Mouse (Mus musculus): Measurements from ENCODE around the gene Rnf17. TPM values are rescaled to one million over a fixed set of nuclear protein-coding genes. Genes with fewer than 3 reads are reported as not detected.
A peak's percentile ranks its signal among the peaks of the same experiment; 100 is the strongest.

Gene Rnf17
- polyA plus RNA-seq, 1 experiment from 2014 or later = 2.1 TPM

DNA sequence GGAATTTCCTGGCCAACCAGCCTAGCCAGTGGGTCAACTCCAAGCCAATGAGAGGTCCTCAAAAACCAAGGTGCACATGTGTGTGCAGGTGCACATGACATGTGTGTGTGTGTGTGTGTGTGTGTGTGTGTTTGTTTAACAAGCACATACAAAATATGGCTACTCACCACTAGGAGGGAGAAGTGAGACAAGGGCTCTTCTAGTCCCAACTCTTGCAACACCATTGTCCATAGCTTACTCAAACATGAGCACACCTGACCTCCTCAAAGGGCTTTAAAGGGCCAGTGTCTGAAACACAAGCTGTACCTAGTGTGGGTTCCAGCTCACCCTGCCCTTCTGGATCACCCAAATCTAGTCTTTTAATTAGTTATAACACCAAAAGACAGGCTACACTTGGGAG lies 24.6 kb upstream of the Rnf17 start:
- ATAC-seq (replicated peaks; ENCODE audit: insufficient number of reproducible peaks, insufficient read depth, low FRiP score, low read depth) = no peak
- Histone ChIP-seq H3K9me3 (replicated peaks) (no peaks in the 10 kb centered on the region), H3K27me3 (no peaks in the 10 kb centered on the region), H3K4me2 (no peak overlapping the region), H3K36me3 (no peaks in the 10 kb centered on the region), H3K4me3 (no peak overlapping the region), H3K4me1 (replicated peaks) (0 out of 2 replicates have a peak, but pooled peaks cover 4% of the 10 kb centered on the region), H3K9ac (no peak overlapping the region), H3K27ac (no peak overlapping the region)

- Histone ChIP-seq H3K9me3 (replicated peaks) (no peaks in the 10 kb centered on the region), H3K4me3 (no peak overlapping the region), H3K9ac (no peak overlapping the region), H3K4me1 (replicated peaks) (0 out of 2 replicates have a peak, but pooled peaks cover 4% of the 10 kb centered on the region), H3K27ac (no peak overlapping the region), H3K27me3 (no peaks in the 10 kb centered on the region), H3K4me2 (no peak overlapping the region), H3K36me3 (no peaks in the 10 kb centered on the region)
- no peak for ATAC-seq (replicated peaks; ENCODE audit: insufficient number of reproducible peaks, insufficient read depth, low FRiP score, low read depth)
- WGBS = 40% methylated on average over 9 of the region's 9 CpGs
Measured at GRCm38 (mm10) chr14:56379336-56379735, 23.0 kb upstream of the Rnf17 start.

- no peaks in the 10 kb centered on the region for H3K27me3 ChIP-seq
- no peak overlapping the region for H3K4me3 ChIP-seq
- H3K4me2 ChIP-seq = no peak overlapping the region
- H3K4me1 ChIP-seq (replicated peaks) = 0 out of 2 replicates have a peak, but pooled peaks cover 4% of the 10 kb centered on the region
- H3K9me3 ChIP-seq (replicated peaks) = no peaks in the 10 kb centered on the region
- 88% methylated on average over 4 of the region's 4 CpGs for WGBS
- H3K27ac ChIP-seq = no peak overlapping the region
- no peaks in the 10 kb centered on the region for H3K36me3 ChIP-seq
- H3K9ac ChIP-seq = no peak overlapping the region
- ATAC-seq (replicated peaks; ENCODE audit: insufficient number of reproducible peaks, insufficient read depth, low FRiP score, low read depth) = no peak
Measured at GRCm38 (mm10) chr14:56382366-56382765, 20.0 kb upstream of the Rnf17 start.

GRCm38 (mm10) chr14:56390247-56390646 lies 12.1 kb upstream of the Rnf17 start:
- H3K9ac ChIP-seq = no peak overlapping the region
- WGBS = 60% methylated on average over 3 of the region's 3 CpGs
- H3K9me3 ChIP-seq (replicated peaks) = no peaks in the 10 kb centered on the region
- H3K36me3 ChIP-seq = no peaks in the 10 kb centered on the region
- no peaks in the 10 kb centered on the region for H3K27me3 ChIP-seq
- ATAC-seq (replicated peaks; ENCODE audit: insufficient number of reproducible peaks, insufficient read depth, low FRiP score, low read depth) = no peak
- H3K4me1 ChIP-seq (replicated peaks) = peaks cover 7% of the 10 kb centered on the region; the same call in 1 of the 2 replicates
- H3K4me3 ChIP-seq = no peak overlapping the region
- no peak overlapping the region for H3K4me2 ChIP-seq
- no peak overlapping the region for H3K27ac ChIP-seq

DNA sequence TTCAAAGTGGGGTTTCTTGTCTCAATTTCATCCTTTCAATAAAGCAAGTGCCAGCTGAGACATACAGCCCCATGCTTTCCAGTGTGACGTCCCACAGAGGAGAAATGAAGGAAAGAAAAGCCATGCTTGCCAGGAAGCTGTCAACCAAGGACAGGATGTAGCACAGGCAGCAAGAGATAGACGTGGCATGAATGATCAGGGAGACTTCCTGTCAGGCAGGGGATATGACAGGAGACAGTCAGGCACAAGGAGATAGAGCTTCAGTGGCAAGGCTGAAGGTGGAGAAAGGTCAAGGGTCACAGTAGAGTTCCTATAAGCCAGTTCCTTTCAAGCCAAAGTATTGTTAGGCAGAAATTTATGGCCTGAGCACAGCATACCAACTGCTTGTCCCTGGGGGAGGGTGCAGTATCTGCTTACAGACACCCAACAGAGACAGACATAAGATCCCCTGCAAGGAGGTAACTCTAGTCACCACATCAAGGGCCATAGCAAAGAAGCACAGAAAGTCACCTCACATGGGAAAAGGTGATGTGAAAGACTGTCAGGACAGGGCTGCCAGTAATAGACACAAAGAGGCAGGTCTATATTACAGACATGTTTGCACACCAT lies 8.6 kb upstream of the Rnf17 start:
- Histone ChIP-seq H3K9ac (no peak overlapping the region), H3K36me3 (no peaks in the 10 kb centered on the region), H3K4me2 (no peak overlapping the region), H3K27ac (no peak overlapping the region), H3K4me3 (no peak overlapping the region), H3K27me3 (no peaks in the 10 kb centered on the region), H3K9me3 (replicated peaks) (no peaks in the 10 kb centered on the region), H3K4me1 (replicated peaks) (peaks cover 7% of the 10 kb centered on the region; the same call in 1 of the 2 replicates)
- 8% methylated on average over 2 of the region's 2 CpGs for WGBS
- no peak for ATAC-seq (replicated peaks; ENCODE audit: insufficient number of reproducible peaks, insufficient read depth, low FRiP score, low read depth)

GRCm38 (mm10) chr14:56398001-56398400 lies 4.4 kb upstream of the Rnf17 start:
- Histone ChIP-seq H3K27me3 (no peaks in the 10 kb centered on the region), H3K27ac (no peak overlapping the region), H3K4me3 (no peak overlapping the region), H3K36me3 (no peaks in the 10 kb centered on the region), H3K9me3 (replicated peaks) (no peaks in the 10 kb centered on the region), H3K4me2 (no peak overlapping the region), H3K9ac (no peak overlapping the region), H3K4me1 (replicated peaks) (peaks cover 7% of the 10 kb centered on the region; the same call in 1 of the 2 replicates)
- ATAC-seq (replicated peaks; ENCODE audit: insufficient number of reproducible peaks, insufficient read depth, low FRiP score, low read depth) = no peak

DNA sequence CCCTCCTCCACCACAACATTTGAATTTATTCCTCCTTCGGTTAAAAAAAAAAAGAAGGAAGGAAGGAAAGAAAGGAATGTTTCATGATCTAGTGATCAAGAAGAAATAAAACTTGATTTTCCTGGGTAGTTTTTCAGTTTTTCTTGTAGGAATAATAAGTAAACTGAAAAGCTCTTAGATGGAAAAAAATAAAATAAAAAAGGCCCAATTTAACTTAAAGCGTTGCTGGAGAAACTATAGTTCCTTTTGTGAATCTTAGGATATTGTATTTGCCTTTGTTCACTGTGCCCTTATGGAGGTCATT lies 643 bp downstream of the Rnf17 start:
- H3K4me2 ChIP-seq = 0 out of 2 replicates have a peak overlapping the region, but pooled peaks have one; percentile 42
- 90% methylated on average over 2 of the region's 2 CpGs for WGBS
- no peaks in the 10 kb centered on the region for H3K4me1 ChIP-seq (replicated peaks)
- H3K36me3 ChIP-seq = no peaks in the 10 kb centered on the region
- no peak overlapping the region for H3K9ac ChIP-seq
- H3K4me3 ChIP-seq = no peak overlapping the region
- no peak for ATAC-seq (replicated peaks; ENCODE audit: insufficient number of reproducible peaks, insufficient read depth, low FRiP score, low read depth)
- H3K9me3 ChIP-seq (replicated peaks) = no peaks in the 10 kb centered on the region
- no peaks in the 10 kb centered on the region for H3K27me3 ChIP-seq
- H3K27ac ChIP-seq = no peak overlapping the region

DNA sequence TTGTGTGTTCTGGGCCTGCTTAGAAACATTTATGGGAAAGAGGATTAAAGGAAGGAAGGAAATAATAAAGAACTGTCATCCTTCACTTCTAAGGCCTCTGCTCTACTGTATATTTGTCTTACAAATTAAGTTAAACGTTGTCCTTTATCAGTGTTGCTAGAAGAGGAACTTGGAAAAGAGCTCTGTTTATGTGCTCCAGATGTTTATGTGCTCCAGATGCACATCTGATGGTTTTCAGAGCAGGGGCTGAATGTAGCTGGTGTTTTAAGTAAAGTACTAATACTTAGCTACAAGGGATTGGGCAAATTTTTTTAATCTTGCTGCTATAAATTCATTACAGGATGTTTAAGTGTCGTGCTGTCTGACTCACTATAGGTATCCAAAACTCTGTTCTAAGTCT lies 59.7 kb downstream of the Rnf17 start:
- no peak overlapping the region for H3K4me3 ChIP-seq
- H3K4me1 ChIP-seq (replicated peaks) = no peaks in the 10 kb centered on the region
- WGBS = 44% methylated on average over 2 of the region's 2 CpGs
- H3K36me3 ChIP-seq = no peaks in the 10 kb centered on the region
- no peaks in the 10 kb centered on the region for H3K27me3 ChIP-seq
- H3K27ac ChIP-seq = no peak overlapping the region
- no peak overlapping the region for H3K9ac ChIP-seq
- no peaks in the 10 kb centered on the region for H3K9me3 ChIP-seq (replicated peaks)
- ATAC-seq (replicated peaks; ENCODE audit: insufficient number of reproducible peaks, insufficient read depth, low FRiP score, low read depth) = no peak
- no peak overlapping the region for H3K4me2 ChIP-seq

DNA sequence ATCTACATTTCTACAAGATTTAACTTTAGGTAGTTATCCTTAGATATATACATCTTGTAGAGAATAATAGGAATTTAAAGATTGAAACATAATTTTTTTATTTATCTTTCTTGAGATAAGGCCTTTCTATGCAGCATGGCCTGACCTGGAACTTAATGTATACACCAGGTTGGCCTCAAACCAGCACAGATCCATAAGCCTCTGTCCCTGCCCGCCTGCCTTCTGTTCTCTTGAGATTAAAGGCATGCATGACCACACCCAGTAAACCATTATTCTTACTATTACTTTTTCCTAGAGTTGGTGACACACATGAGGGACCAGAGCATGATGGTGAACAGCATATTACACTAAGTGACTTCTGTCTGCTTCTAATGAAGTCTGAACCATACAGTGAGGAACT lies 60.3 kb downstream of the Rnf17 start:
- no peak overlapping the region for H3K4me2 ChIP-seq
- H3K9ac ChIP-seq = no peak overlapping the region
- no peak for ATAC-seq (replicated peaks; ENCODE audit: insufficient number of reproducible peaks, insufficient read depth, low FRiP score, low read depth)
- no peaks in the 10 kb centered on the region for H3K36me3 ChIP-seq
- no peak overlapping the region for H3K4me3 ChIP-seq
- H3K9me3 ChIP-seq (replicated peaks) = no peaks in the 10 kb centered on the region
- no peak overlapping the region for H3K27ac ChIP-seq
- H3K27me3 ChIP-seq = no peaks in the 10 kb centered on the region
- 57% methylated on average over 1 of the region's 1 CpGs for WGBS
- no peaks in the 10 kb centered on the region for H3K4me1 ChIP-seq (replicated peaks)

GRCm38 (mm10) chr14:56468145-56468544 lies 65.8 kb downstream of the Rnf17 start:
- Histone ChIP-seq H3K27ac (no peak overlapping the region), H3K9me3 (replicated peaks) (no peaks in the 10 kb centered on the region), H3K9ac (no peak overlapping the region), H3K27me3 (no peaks in the 10 kb centered on the region), H3K4me3 (no peak overlapping the region), H3K4me1 (replicated peaks) (no peaks in the 10 kb centered on the region), H3K4me2 (no peak overlapping the region), H3K36me3 (no peaks in the 10 kb centered on the region)
- no peak for ATAC-seq (replicated peaks; ENCODE audit: insufficient number of reproducible peaks, insufficient read depth, low FRiP score, low read depth)
- 29% methylated on average over 1 of the region's 1 CpGs for WGBS

DNA sequence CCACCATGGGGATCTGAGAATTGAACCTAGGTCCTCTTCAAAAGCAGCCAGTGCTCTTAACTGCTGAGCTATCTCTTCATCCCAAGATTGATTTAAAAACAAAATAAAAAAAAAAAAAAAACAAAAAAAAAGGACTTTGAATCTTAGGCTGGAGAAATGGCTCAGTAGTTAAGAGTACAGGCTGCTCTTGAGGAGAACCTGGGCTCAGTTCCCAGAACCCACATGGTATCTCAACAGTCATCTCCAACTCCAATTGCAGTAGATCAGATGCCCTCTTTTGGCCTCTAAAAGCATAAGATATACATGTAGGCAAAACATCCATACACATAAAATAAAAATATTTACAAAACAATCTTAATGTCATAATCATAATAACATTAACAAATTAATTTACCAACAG lies 87.4 kb downstream of the Rnf17 start:
- Histone ChIP-seq H3K4me2 (no peak overlapping the region), H3K4me1 (replicated peaks) (no peaks in the 10 kb centered on the region), H3K4me3 (no peak overlapping the region), H3K9me3 (replicated peaks) (no peaks in the 10 kb centered on the region), H3K9ac (no peak overlapping the region), H3K36me3 (no peaks in the 10 kb centered on the region), H3K27me3 (no peaks in the 10 kb centered on the region), H3K27ac (no peak overlapping the region)
- ATAC-seq (replicated peaks; ENCODE audit: insufficient number of reproducible peaks, insufficient read depth, low FRiP score, low read depth) = no peak

- Histone ChIP-seq H3K4me3 (no peak overlapping the region), H3K9ac (no peak overlapping the region), H3K9me3 (replicated peaks) (no peaks in the 10 kb centered on the region), H3K27me3 (no peaks in the 10 kb centered on the region), H3K36me3 (no peaks in the 10 kb centered on the region), H3K4me1 (replicated peaks) (no peaks in the 10 kb centered on the region), H3K27ac (no peak overlapping the region), H3K4me2 (no peak overlapping the region)
- 64% methylated on average over 4 of the region's 4 CpGs for WGBS
- ATAC-seq (replicated peaks; ENCODE audit: insufficient number of reproducible peaks, insufficient read depth, low FRiP score, low read depth) = no peak
Measured at GRCm38 (mm10) chr14:56502407-56502806, 100.0 kb downstream of the Rnf17 start.
